Mouse (Mus musculus) liver, embryonic 14.5 days (tissue): Measurements from ENCODE around the gene Ppargc1a. TPM values are rescaled to one million over a fixed set of nuclear protein-coding genes. Genes with fewer than 3 reads are reported as not detected.

Experiments
- ATAC-seq: fragments of 200-750 bp; cut with Nextera tagmentation; 2 replicates; pipeline ENCODE4 v1.8.0; 2017; ENCODE audit warnings: moderate number of reproducible peaks, mild to moderate bottlenecking, moderate library complexity; ENCODE audit not compliant: insufficient read depth
- DNase-seq, 3 experiments: peaks; one replicate each; pipeline ENCODE4 v3.0.0-alpha.2; 2012 to 2013; ENCODE audit warnings: low read depth in 3 of 3, low spot score in 3 of 3
- H3K27ac ChIP-seq: fragments of 300-500 bp; sonication (generic); 2 replicates; pipeline ENCODE4 v1.5.1; 2014; ENCODE audit warnings: moderate library complexity, mild to moderate bottlenecking, control low read depth, inconsistent platforms
- H3K27me3 ChIP-seq: fragments of 300-500 bp; sonication (generic); 2 replicates; pipeline ENCODE4 v1.6.1; 2014; ENCODE audit warnings: mild to moderate bottlenecking, low read length, moderate library complexity; ENCODE audit not compliant: control insufficient read depth, insufficient read depth
- H3K36me3 ChIP-seq: fragments of 300-500 bp; sonication (generic); replicated peaks from 2 replicates; pipeline ENCODE4 v1.6.1; 2014; ENCODE audit warnings: low read depth; ENCODE audit not compliant: control insufficient read depth, insufficient read depth
- H3K4me1 ChIP-seq, 2 experiments: fragments of 200-500 bp in 1 of 2; fragments of 300-500 bp in 1 of 2; sonication (generic) in 1 of 2; replicated peaks; 2 replicates each; pipeline ENCODE4 v1.6.1; 2012 to 2014; ENCODE audit warnings: antibody characterized with exemption in 1 of 2, inconsistent platforms in 1 of 2, low read length in 1 of 2; ENCODE audit not compliant: control insufficient read depth in 2 of 2, insufficient read depth in 2 of 2
- H3K4me2 ChIP-seq: fragments of 300-500 bp; sonication (generic); 2 replicates; pipeline ENCODE4 v1.6.1; 2014; ENCODE audit warnings: low read depth, mild to moderate bottlenecking, control low read depth, moderate library complexity
- H3K4me3 ChIP-seq, 2 experiments: fragments of 200-500 bp in 1 of 2; fragments of 300-500 bp in 1 of 2; sonication (generic) in 1 of 2; 2 replicates each; pipeline ENCODE4 v1.5.1; 2012 to 2014; ENCODE audit warnings: low read depth in 2 of 2, low read length in 2 of 2, mild to moderate bottlenecking in 2 of 2, control low read depth in 1 of 2, inconsistent platforms in 1 of 2, moderate library complexity in 1 of 2; ENCODE audit not compliant: insufficient read depth in 1 of 2
- H3K9ac ChIP-seq: fragments of 300-500 bp; sonication (generic); replicated peaks from 2 replicates; pipeline ENCODE4 v1.6.1; 2014; ENCODE audit warnings: mild to moderate bottlenecking, control low read depth, moderate library complexity
- H3K9me3 ChIP-seq: fragments of 300-500 bp; sonication (generic); 2 replicates; pipeline ENCODE4 v1.6.1; 2016; ENCODE audit warnings: low read length, mixed read lengths; ENCODE audit not compliant: control insufficient read depth
- CTCF ChIP-seq: IDR thresholded peaks from 2 replicates; pipeline ENCODE4 v1.5.1; 2016; ENCODE audit warnings: antibody characterized with exemption, low read depth, control low read depth
- EP300 ChIP-seq: IDR thresholded peaks from 2 replicates; pipeline ENCODE4 v1.6.1; 2016; ENCODE audit warnings: antibody characterized with exemption, low read depth
- WGBS: fragments of 180-500 bp; shearing (Covaris S2); extraction: QIAGEN DNeasy Blood & Tissue Kit; methylation state at CpG from one replicate; pipeline ENCODE4 v1.1.7; 2014; ENCODE audit not compliant: insufficient replicate concordance; 5-methylcytosine and 5-hydroxymethylcytosine counted together
- polyA plus RNA-seq, 2 experiments: library from polyadenylated mRNA; depleted of rRNA in 1 of 2; stranded (reverse) in 1 of 2; unstranded in 1 of 2; fragments of >200 nt; fragmentation: Nextera tagmentation in 1 of 2; extraction: Ambion mirVana in 1 of 2; gene quantifications; 2 replicates each; pipeline versions ENCODE4 v1.2.1 to v1.2.3; 2012 to 2014

Gene Ppargc1a
- polyA plus RNA-seq, 2 experiments = 0.99 to 1.9 TPM

DNA sequence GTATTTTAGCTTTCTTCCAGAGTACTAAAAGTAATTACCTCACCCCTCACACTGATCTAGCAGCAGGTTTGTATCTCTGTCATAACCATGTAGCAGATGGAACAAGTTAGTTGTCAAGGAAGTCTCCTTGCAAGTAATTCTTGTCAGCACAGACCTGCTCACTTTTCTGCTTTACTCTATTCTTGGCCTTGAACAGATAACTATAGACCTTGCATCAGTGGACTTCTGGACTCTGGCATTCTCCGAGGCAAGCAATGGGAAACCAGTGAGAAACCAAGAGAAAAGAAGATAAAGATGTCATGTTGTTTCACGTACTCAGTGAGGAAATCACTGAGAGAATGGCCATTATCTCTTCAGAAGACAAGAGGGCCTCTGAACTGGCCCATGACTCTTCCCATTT is 152.1 kb downstream of the Ppargc1a start:
- H3K4me3 ChIP-seq = no peak overlapping the region
- no peak overlapping the region for H3K27ac ChIP-seq
- no peak for ATAC-seq
- no peak overlapping the region for H3K4me2 ChIP-seq
- H3K9me3 ChIP-seq = no peaks in the 10 kb centered on the region
- DNase-seq = no peak
- H3K36me3 ChIP-seq = no peaks in the 10 kb centered on the region
- H3K27me3 ChIP-seq = no peaks in the 10 kb centered on the region
- WGBS = 43% methylated on average over 2 of the region's 2 CpGs
- H3K9ac ChIP-seq = no peak overlapping the region
- TF ChIP-seq EP300 (no peak), CTCF (no peak)
- H3K4me1 ChIP-seq = no peaks in the 10 kb centered on the region

DNA sequence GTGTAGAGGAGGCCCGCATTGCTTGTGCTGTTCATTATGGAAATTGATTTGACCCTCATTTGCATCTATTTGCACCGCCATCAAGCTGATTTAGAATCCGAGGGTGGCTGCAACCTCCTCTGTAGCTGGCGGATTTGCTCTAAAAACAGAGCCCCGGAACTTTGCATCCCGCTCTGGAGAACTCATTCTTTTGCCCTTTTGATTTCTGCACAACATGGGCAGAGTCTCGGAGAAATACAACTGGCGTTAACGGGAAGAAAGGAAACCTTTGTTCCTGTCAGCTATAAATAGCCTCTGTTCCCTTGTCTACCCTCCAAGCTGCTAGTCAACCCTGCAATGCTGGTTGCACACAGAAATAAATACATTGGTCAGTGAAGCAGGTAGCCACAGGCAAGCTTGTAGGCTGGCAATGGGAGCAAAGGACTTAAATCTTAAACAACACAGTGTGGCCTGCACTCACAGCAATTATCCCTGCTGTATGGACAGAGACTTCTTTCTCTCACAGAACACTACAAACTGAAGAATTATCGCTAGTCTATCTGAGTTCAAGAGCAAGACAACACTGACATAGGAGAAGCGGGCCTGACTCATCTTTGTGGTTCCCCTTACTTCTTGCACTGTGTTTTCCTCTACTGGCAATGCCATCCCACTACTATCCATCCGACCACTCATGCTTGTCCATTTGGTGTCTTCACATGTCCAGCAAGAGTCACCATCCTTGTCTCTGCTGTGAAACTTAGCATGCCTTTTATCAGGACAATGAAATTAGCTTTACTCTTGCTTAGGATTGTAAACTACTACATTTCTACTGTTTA is 155.0 kb downstream of the Ppargc1a start:
- Histone ChIP-seq H3K9ac (no peak overlapping the region), H3K4me1 (no peaks in the 10 kb centered on the region), H3K27me3 (no peaks in the 10 kb centered on the region), H3K36me3 (no peaks in the 10 kb centered on the region), H3K27ac (no peak overlapping the region), H3K9me3 (no peaks in the 10 kb centered on the region), H3K4me3 (no peak overlapping the region), H3K4me2 (no peak overlapping the region)
- TF ChIP-seq CTCF (no peak), EP300 (no peak)
- 38% methylated on average over 12 of the region's 12 CpGs for WGBS
- ATAC-seq = no peak
- no peak for DNase-seq

DNA sequence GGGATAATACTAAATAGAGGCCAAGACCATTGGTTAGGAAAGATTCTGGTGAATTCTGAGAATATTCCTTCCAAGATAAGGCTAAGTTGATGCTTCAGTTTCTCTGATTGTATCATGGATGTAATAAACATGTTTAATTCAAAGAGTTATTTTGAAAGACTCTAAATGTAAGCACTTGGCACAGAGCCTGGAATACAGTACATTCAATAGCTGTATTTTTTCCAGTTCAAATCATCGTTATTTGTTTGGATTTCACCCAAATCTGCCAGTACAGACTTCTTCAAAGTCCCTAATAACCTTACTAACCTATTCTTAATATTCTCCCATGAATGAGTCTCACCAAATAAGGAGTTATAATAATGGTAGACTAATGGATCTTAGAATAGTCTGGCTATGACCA is 157.5 kb downstream of the Ppargc1a start:
- Histone ChIP-seq H3K4me3 (no peak overlapping the region), H3K4me1 (no peaks in the 10 kb centered on the region), H3K27me3 (no peaks in the 10 kb centered on the region), H3K9me3 (no peaks in the 10 kb centered on the region), H3K9ac (no peak overlapping the region), H3K4me2 (no peak overlapping the region), H3K36me3 (no peaks in the 10 kb centered on the region), H3K27ac (no peak overlapping the region)
- no peak for TF ChIP-seq EP300
- no peak for TF ChIP-seq CTCF
- DNase-seq (no peak), ATAC-seq (no peak)
- 50% methylated on average over 1 of the region's 1 CpGs for WGBS

DNA sequence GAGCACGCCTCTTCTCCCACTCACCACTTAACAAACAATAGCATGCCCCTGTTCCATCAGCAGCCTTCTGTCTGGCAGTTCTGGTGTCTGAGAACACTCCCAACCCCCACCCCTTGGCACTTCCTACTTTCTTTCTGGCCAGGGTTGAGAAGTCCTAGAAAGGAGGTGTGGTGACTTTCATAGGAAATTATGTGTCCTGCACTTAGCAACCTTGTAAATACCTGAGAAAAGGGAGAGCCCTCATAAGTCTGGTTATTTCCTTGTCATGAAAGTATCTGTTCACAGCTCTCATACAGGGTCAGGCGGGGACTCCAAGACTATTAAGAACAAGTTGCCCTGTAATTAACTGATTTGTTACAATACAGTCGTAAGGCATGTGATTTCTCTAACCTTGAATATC is 161.1 kb downstream of the Ppargc1a start:
- no peak overlapping the region for H3K27ac ChIP-seq
- no peaks in the 10 kb centered on the region for H3K27me3 ChIP-seq
- H3K4me2 ChIP-seq = no peak overlapping the region
- WGBS = 41% methylated on average over 3 of the region's 3 CpGs
- H3K4me1 ChIP-seq = no peaks in the 10 kb centered on the region
- no peaks in the 10 kb centered on the region for H3K36me3 ChIP-seq
- TF ChIP-seq CTCF = no peak
- no peak for TF ChIP-seq EP300
- H3K9me3 ChIP-seq = no peaks in the 10 kb centered on the region
- H3K4me3 ChIP-seq = no peak overlapping the region
- ATAC-seq (no peak), DNase-seq (no peak)
- H3K9ac ChIP-seq = no peak overlapping the region
